Mouse (Mus musculus): ENCODE measurements around the gene Gm21188. TPM values are rescaled to one million over a fixed set of nuclear protein-coding genes. Genes with fewer than 3 reads are reported as not detected.
"Not testable (repeated sequence)": the region's sequence is repeated elsewhere in the genome, so short reads cannot be mapped to it uniquely, and the experiment has no call there.

Gene Gm21188
- total RNA-seq, 4 experiments from 2014 or later = not detected

DNA sequence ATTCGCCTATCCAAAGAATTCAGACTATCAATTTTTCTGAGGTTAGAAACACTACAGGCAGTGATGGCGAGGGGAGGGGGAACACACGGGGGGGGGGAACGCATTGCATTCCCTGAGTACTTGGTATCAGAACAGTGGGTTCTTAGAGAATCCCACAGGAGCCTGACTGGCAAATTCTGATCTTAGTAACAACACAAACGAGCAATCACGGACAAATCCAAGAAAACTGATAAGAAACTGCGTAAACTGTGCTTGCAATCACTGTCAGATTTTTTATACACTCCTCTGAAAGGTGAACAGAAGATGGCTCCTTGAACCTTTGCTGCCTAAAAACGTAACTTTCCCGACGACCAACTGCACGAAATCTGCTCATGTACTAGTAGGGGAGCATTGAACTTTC, 24.6 kb downstream of the Gm21188 start:
- not testable (repeated sequence) for DNase-seq (ENCODE audit: low spot score in 2 of 2)

DNA sequence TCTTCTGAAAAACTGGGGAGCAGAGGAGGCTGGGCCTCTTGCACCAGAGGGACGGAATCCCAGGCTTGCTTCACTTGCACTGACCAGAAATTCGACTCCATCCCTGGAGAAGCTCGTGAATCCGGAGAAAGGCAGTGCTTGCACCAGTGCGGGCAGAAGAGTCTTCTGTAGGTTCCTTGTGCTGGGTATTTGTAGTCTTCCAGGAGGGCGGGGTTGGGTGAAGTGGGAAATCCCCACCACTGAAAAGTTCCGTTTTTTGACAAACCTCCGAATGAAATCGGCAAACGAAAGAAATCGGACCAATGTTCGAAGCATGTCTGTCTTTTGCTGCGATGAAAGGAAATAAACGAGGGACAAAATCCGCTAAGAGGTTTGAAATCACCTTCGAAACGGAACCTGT, 25.1 kb downstream of the Gm21188 start, which contains the start of gene Gm36079:
Gene Gm36079 (minus strand): TSS at position 101 of the 400 bp plus-strand sequence.
- DNase-seq (ENCODE audit: low spot score in 2 of 2) = not testable (repeated sequence)

DNA sequence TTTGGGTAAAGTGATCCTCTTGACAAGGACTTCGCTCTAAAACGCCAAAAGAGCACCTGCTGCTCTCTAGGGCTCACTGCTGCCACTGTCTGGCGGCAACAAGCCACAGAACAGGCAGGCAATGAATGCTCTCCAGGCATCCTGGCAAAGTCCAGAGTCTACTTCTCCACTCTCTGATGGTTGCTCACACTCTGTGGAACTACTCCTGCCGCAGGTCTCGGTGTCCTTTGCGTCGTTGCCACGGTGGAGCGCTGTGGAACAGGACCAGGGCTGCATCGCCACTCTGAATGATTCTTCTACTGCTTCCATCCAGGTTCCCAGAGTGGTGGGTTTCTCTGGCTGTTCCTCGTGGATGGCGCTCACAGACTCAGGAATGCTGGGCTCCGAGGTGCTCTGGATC, 25.6 kb downstream of the Gm21188 start:
- not testable (repeated sequence) for DNase-seq (ENCODE audit: low spot score in 2 of 2)

DNA sequence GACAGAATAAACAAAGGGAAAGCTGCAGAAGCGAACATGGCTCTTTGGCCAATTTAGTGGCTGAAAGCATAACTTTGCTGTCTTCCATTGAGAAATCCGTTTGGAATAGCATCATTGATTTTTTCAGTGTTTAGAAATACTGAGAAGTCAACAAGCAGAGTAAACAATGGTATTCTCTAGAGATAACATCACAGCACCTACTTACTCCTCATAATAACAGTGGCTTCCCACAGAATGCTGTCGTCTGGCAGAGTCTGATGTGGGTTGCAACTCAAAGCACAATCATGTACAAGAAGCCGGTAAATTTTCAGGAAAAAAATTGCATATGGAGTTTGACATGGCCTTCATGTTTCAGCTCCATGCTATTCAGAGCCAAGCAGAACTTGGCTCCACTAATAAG, 26.4 kb downstream of the Gm21188 start:
- DNase-seq (ENCODE audit: low spot score in 2 of 2) = peak in 1 of 2 experiments; percentile 18

DNA sequence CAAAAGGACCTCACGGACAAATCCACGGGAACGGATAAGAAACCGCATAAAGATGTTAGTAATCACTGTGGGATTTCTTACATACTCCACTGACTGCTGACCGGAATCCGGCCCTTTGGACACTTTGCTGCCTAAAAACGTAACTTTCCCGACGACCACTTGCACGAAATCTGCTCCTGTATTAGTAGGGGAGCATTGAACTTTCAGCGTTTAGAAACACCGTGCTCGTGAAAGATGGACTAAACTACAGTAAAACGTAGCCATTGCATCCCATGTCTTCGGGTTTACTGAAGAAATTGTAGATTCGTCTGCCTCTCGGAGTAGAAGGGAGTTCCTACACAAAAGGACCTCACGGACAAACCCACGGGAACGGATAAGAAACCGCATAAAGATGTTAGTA, 27.0 kb downstream of the Gm21188 start:
- not testable (repeated sequence) for DNase-seq (ENCODE audit: low spot score in 2 of 2)

DNA sequence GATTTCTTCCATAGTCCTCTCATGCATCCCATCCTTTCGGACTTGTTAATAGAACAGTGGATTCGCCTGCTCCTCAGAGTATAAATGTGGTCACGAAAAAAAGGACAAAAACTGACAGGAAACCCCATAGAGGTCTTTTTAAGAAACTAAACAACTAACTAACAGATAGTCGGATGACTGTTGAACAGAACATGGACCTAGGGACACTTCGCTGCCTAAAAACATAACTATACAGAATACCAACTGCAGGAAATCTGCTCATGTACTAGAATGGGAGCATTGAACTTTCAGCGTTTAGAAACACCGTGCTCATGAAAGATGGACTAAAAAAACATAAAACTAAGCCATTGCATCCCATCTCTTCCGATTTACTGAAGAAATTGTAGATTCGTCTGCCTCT, 27.4 kb downstream of the Gm21188 start:
- not testable (repeated sequence) for DNase-seq (ENCODE audit: low spot score in 2 of 2)

DNA sequence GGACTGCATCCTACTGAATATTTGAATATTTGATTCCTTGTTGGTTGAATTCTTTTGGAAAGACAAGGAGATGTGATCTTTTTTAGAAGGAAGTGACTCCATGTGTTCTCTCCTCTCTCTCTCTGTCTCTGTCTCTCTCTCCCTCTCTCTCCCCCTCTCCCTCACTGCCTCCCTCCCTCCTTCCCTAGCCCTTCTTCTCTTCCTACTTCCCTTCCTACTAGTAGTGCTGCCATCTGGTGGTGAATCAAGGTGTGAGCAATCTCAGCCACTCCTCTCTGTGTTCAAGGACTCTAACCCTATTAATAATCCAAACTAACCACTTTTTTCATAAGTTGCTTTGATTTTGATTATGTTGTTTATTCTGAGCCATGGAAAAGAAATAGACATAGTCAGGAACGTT, 30.5 kb downstream of the Gm21188 start:
- DNase-seq (ENCODE audit: low spot score in 2 of 2) = not testable (repeated sequence)

DNA sequence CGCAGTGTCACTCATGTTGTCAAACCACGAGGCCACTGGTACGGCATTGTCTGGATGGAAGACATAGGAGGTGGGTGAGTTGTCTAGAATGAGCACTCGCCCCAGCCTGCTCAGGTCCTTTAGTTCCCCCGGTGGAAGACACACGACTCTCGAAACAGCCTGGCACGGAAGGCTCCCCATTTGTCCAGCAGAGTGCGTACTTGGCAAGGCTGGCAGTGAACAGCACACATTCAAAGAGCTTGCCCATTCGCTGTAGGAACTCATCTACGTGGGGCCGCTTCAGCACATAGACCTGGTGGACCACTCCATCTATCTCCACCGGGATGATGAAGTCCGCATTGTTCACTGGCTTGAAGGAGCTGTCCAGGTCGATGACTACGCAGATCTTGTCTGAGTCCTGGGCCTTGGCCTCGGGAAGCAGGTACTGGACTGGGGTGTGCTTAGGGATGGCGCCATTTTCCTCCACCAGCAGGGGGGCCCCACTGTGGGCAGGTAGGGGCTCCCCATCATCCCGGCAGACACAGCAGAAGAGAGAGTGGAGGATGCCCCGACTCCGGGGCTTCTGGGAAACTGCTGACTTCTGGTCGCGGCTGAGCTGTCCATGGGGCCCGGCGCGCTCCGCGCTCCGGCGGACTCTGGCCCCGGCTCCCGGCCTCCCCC, 36.5 kb downstream of the Gm21188 start:
- not testable (repeated sequence) for DNase-seq (ENCODE audit: low spot score in 2 of 2)

DNA sequence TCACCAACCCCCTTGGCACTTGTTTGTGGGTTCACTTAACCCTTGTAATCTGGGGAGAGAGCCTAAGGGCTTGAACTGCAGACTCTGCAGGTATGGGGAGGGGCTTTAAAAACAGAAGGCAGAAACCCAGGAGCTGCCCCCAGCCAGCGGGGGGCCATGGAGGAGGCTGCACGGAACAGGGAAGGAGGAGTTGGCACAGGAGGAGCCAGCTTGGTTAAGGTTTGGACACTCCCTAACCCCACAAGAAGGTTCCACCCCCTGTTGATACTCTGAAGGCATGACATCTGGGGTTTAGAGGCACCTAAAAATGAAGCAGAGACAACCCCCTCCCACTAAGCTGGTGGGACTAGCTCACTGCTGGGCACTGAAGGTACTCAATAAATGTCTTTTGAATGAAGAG, 38.0 kb downstream of the Gm21188 start:
- not testable (repeated sequence) for DNase-seq (ENCODE audit: low spot score in 2 of 2)

DNA sequence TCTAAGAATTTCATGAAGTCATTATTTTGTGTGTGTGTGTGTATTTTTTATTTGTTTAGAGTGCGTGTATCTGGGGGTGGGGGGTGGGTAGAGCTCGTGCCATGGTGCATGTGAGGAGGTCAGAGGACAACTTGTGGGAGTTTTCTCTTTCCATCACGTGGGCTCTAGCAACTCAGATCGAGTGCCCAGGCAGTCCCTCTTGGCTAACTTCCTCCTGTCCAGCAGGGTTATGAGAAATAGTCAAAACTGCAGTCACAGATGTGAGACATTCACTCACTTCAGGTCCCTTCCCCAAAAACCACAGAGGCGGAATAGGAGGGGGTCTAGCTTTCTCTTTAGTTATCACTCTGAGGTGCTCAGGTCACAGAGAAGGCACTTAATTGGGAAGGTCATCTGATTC, 38.5 kb downstream of the Gm21188 start:
- not testable (repeated sequence) for DNase-seq (ENCODE audit: low spot score in 2 of 2)

DNA sequence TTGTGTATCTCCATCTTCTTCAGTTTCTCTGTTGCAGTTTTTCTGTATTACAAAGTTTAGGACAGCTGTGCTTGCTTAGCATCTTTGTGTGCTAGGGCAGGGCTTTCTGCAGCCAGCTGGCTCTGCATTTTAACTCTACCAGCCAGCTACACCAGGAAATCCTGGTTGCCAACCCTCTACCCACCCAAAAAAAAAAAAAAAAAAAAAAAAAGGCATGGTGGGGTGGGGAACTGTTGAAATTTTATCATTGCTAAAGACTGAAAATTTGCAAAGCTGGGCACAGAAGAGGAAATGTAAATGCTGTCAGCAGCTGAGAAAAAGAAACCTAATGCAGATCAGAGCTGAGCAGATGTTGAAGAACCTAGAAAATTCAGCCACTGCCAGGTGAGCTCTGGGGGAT, 41.9 kb downstream of the Gm21188 start:
- DNase-seq (ENCODE audit: low spot score in 2 of 2) = not testable (repeated sequence)

DNA sequence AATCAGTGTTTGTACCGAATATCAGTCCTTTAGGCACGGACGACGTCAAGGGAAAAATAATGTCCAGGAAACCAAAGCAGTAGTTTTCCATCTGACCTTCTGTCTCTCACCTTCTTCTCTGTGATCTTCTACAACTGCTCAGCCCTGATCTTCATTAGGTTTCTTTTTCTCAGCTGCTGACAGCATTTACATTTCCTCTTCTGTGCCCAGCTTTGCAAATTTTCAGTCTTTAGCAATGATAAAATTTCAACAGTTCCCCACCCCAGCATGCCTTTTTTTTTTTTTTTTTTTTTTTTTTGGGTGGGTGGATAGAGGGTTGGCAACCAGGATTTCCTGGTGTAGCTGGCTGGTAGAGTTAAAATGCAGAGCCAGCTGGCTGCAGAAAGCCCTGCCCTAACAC, 52.8 kb downstream of the Gm21188 start:
- not testable (repeated sequence) for DNase-seq (ENCODE audit: low spot score in 2 of 2)

DNA sequence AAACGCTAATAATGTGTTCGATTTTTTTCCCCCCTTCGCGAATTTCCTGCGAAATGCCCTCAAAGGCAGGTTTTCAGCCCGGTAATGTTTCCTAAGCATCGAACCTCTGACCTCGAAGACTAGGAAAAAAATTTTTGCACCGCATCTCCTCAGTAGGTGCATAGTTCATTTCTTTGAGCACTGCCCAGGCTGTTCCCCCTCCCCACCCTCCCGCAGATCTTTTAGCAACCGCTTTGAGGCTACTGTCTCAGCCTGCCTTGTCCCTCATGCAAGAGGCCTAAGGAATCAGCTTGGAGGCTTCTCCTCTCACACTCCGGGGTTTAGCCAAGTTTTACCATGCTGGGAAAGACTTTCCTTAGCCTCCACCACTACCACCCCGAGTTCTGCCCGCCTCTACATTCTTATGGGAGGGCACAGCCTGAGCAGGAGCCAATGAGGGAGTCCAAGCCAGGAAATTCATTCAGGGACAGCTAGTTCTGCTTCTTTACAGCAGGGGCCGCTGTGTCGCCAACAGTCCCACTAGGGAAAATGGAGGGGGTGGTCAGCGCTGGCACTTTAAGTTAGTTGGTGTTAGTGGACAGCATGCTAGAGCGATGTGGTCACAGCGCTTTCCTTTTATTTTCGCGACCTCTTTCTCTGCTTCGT, 53.4 kb downstream of the Gm21188 start:
- DNase-seq (ENCODE audit: low spot score in 2 of 2) = not testable (repeated sequence)

DNA sequence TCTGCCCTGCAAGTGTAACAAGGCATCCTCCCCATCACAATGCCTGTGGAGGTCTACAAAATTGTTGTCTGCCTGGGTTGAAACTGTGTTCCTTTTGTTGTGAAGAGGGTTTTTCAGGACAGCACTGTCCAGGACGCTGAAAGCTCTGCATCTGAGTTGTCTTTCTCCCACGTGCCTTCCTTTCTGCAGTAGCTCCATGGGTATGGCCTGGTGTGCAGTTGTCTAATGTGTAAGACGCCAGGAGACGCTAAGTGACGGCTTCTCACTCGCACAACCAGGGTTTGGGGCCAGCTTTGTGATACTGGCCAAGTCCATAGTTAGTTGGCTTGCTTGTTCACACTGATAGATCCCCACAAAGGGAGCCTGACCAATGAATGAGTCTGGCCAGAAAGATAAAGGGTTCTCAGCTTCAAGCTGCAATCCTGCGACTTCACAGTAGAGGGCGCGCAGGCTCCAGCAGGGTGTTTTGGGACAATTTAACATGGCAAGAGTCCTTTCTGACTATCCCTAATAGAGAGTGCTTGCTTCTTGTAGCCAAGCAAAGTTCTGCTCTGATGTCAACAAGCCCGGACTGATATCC, 60.0 kb downstream of the Gm21188 start:
- DNase-seq (ENCODE audit: low spot score in 2 of 2) = not testable (repeated sequence)

DNA sequence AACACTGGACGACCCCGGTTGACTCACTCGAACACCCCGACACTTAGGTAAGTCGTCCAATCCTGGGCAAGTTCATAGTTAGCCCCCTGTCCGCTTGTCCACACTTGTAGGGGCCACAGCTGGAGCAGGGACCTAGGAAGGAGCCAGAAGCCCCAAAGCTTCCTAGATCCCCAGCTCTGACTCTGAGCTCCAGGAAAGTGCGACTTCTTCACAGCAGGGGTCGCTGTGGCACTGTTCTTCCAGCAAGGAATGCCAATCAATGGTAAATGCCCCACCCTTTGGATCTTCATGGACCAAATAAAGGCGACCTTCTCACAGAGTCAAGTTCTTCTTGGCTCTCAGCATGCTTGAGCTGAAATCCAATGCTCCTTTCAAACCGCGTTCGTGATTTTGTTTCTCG, 60.7 kb downstream of the Gm21188 start:
- DNase-seq (ENCODE audit: low spot score in 2 of 2) = not testable (repeated sequence)

Other genes starting within 250 kb of the Gm21188 start
- not detected for gene AF067063, start 222.0 kb downstream of the Gm21188 start, total RNA-seq (2022)
- gene D13Ertd608e, start 216.2 kb downstream of the Gm21188 start, total RNA-seq (2022) = not detected
- not detected for gene Tcstv1, start 157.4 kb downstream of the Gm21188 start, total RNA-seq (2022)
- gene Gm21761, start 122.9 kb downstream of the Gm21188 start, total RNA-seq (2022) = not detected
- gene B020031M17Rik, start 101.4 kb downstream of the Gm21188 start, total RNA-seq (2022) = not detected
- not detected for gene Gm36079, start 25.2 kb downstream of the Gm21188 start, total RNA-seq (2022)
- gene Gm20767, start 88.1 kb upstream of the Gm21188 start, total RNA-seq (2022) = not detected
- gene Gm21818, start 120.2 kb upstream of the Gm21188 start, total RNA-seq (2022) = not detected
- gene Gm21762, start 163.8 kb upstream of the Gm21188 start, total RNA-seq (2022) = not detected
- gene Gm21731, start 186.9 kb upstream of the Gm21188 start, total RNA-seq (2022) = not detected
- not detected for gene AF067061, start 210.9 kb upstream of the Gm21188 start, total RNA-seq (2022)
- under 1 TPM in 1 of 4 experiments, not detected in 3; 0.52 TPM for gene BC147527, start 248.2 kb upstream of the Gm21188 start, total RNA-seq (2022)

All from layer of hippocampus, adult 8-10 months (tissue).